Mouse (Mus musculus) kidney, postnatal 14 days (tissue): ENCODE measurements around the gene CN725425.

Source experiments
- DNase-seq: peaks from one replicate; pipeline ENCODE4 v3.0.0; 2022; ENCODE audit warnings: mixed read lengths

CN725425 gene

DNA sequence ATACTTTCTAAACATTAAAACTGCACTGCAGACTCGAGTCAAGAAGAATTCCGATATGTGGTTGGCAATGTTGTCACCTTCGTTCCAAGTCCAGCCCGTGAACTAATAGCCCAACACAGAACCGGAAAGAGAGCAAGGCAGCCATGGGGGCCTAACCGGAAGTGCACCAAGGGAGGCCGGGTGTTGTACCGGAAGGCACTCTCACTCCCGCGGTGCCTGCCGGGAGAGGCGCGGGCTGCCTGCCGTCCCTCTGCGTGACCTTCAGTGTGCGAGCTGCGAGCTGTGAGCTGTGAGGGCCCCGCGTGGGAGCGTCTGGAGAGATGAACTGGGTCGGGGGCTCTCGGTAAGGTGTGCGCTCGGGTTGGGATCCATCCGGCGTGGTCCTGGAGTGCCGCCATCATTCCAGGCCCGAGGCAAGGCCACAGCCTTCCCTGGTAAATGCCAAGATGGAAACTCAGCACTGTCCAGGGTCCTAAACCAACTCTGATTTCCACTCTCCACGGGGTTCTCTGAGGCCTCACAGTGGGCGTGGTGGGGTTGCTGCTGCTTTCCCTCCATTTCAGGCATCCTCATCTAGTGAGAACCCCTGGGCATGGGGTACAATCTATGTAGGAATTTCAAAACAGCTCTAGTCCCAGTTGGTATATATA, at the start of gene CN725425:
CN725425 (plus strand) TSS at position 239 of the 650 bp plus-strand sequence.
- no peak for DNase-seq

DNA sequence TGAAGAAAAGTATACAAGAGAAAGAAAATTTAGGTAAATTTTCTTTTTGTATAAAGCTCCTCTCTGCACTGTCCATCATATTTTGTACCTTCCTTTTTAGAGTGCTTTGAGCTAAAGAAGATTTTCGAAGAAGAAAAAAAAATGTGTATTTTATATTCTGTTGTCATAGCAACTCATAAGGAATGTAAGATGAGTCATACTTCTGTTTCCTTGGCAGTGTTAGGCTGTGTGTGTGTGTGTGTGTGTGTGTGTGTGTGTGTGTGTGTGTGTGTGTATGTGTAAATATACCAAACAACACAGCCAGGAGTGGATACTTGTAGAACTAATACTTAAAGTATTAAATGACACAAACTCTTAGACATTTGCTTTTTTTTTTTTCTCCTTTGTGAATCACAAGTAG, 46.7 kb upstream of the CN725425 start:
- no peak for DNase-seq

GRCm38 (mm10) chr15:91153311-91153710, 46.0 kb upstream of the CN725425 start:
- DNase-seq: no peak

DNA sequence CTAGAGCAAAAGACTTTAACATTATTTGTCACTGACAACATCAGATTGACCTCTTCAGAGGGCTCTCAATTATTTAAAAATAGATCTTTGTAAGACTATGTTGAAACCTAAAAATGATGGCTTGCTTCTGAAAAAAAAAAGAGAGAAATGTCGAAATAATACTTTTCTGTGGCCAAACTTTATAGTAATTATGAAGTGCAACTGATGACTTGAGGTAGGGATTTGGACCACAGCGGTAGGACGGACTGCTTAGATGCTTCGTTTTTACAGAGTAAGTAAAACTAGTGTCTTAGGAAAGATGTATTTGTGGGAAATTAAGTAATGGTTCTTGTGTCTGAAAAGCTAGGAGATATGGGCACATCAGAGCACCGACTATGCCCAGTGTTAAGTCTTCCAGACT, 38.1 kb upstream of the CN725425 start:
- no peak for DNase-seq

DNA sequence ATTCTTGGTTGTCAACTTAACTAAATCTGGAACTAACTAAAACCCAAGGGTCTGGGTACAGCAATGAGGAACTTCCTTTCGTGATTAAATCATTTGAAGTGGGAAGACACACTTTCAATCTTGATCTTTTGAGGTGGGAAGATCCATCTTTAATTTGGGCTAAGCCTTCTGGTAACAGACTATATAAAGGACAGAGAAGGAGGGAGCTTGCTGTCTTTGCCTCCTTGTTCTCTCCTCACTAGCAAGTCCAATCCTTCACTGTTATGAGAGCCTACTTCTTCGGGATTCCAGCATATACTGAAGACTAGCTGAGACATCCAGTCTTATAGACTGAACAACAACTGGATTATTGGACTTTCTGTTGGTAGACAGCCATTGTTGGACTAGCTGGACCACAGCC, 35.8 kb upstream of the CN725425 start:
- no peak for DNase-seq

- peak; percentile 28 for DNase-seq
Observed at GRCm38 (mm10) chr15:91165021-91165420, 34.3 kb upstream of the CN725425 start.

- no peak for DNase-seq
Observed at GRCm38 (mm10) chr15:91167850-91168562, 31.3 kb upstream of the CN725425 start.

- DNase-seq: no peak
Observed at GRCm38 (mm10) chr15:91170602-91171328, 28.5 kb upstream of the CN725425 start.

DNA sequence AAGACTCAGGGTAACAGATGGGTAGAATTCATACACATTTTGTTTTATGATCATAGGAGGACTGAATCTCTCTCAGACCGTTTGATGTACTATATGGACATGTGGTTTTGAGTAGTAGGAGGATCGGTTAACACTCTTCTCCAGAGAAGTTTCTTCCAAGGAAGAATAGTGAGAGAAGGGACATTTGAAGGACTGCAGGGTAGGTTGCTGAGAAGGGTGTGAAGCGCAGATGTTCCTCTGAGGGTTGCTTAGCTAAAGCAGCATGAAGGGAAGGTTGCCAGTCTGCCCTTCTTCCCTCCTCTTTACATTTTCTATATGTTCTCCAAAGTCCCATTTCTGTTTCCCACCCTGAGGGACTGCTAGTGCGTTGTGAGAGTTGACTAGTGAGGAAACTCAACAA, 28.0 kb upstream of the CN725425 start:
- no peak for DNase-seq

DNA sequence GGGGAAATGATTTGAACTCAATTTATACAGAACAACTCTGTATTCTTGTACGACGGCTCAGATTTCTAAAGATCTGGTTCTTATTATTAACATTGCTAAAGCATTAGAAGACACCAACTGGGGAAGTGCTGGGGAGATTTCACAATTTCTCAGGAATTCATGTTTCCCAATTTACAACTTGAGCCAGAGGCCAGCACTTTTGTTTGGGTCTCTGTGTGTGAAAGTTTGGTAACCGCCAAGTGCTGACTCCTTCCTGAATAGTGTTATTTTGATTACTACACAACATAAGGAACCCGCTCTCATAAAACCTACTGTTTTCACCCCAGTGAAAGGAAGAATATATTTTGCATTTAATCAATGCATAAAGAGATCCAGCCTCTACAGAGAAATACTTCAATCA, 27.1 kb upstream of the CN725425 start:
- DNase-seq: no peak

- no peak for DNase-seq
Observed at GRCm38 (mm10) chr15:91178656-91179314, 20.5 kb upstream of the CN725425 start.

DNA sequence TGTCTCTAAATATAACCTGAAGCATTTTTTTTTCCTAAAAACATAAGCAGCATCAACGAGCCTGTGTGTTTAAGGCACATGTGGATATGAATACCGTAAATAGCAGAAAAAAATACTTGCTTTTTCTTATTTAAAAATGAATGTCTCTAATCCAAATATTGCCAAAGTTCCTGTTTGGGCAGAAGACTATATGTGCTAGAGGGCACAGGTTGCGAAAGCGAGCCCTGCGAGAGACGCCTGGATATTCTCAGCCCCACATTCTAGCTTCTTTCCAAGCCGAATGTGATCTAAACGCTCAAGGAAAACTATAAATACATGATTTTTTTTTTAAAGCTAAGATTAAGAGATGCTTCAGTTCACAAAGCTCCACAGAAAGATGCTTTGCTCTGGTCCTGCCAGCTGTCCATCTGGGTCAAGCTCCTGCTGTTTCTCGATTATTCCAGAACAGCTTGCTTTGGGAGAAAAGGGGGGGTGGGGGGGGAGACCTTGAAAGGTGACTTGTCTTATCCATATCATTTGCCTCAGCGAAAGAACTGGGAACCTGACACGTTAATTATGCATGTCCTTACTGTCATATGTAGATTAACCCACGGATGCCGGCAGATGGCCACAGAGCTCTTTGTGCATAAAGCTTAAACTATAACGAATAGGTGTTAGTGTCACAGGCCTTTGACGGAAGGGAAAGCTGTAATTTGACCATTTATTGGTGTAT, 19.2 kb upstream of the CN725425 start:
- no peak for DNase-seq

DNA sequence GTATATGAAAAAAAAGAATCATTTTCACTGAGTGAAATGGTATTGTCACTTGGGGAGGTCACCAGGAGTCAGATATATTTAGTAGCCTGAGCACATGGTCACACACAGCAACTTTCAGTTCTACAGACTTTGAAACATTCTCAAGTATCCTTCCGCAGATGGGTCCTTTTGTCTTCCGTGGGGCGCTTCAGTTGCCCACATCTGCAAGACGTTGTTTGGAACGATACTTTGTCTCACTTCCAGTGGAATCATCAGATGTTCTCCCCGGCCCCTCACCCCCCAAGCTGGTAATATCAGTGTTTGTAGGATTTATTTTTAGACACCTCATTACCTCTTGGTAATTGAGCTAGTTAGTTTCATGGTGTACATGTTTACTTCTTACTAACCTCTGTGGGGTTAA, 12.9 kb upstream of the CN725425 start:
- no peak for DNase-seq

DNA sequence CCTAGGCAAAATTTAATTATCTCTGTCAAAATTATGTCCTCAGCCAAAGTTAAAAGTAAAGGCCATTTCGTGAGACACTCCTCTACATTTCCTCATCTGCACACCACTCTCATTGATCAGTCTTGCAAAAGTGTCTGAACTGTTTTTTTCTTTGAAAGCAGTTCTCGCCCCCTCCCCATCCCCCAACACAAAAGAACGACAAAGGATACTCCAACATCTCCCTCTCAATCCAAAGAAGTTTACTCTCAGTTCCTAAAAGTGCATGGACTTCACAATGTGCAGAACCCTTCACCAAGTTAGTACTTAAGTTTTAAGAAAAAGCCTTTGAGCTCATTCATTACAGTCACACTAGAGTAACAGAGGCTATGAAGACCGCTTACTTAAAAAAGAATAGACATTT, 9.3 kb upstream of the CN725425 start:
- no peak for DNase-seq

DNA sequence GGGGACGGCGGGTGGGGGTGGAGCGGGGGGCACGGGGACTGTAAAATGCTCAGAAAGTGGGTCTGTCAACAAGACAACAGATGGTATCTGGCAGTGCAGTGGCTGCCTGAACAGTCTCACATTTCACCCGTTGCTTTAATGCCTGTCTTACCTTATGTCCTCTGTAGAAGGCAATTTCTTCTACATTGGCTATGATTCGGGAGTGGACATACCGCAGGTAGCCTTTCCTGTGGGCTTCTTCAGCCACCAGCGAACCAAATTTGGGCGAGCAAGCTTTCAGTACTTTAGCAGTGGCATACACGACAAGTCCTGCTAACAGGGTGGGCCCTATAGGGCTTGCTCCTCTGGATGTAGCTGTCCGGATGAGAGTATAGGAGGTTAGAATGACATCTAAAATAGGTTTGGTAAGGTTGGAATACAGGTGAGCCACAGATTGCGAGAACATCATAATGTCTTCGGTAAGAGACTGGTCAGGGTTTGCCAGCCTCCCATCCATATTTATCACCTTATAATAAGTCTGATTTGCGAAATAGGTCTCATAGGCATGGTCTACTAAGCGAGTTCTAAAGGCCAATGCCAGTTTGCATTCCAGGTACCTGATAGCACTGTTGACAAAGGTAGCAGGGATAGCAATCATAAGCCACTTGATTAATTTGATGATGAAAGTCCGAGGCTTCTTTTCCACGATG, 8.6 kb upstream of the CN725425 start:
- DNase-seq: no peak

- DNase-seq: peak; percentile 85
Observed at GRCm38 (mm10) chr15:91191412-91192222, 7.7 kb upstream of the CN725425 start, which contains the start of gene Abcd2. Gene Abcd2, minus strand, starts transcription at chr15:91191799.

DNA sequence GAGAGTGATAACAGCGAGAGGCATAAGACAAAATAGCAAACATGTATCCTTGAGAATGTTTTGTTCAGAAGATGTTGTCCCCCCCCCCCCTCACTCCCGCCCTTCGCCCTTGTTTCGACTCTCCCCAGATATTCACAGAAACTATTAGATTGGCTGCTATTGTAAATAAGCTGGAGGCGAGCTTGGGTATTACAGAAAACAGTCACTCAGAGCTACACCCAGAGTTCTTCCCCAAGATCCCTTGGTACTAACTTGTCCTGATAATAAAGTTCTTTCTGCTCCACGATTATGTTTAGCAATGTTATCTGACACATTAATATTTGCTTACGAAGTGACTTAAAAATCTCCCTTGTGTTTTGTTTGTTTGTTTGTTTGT, 7.1 kb upstream of the CN725425 start:
- no peak for DNase-seq

DNA sequence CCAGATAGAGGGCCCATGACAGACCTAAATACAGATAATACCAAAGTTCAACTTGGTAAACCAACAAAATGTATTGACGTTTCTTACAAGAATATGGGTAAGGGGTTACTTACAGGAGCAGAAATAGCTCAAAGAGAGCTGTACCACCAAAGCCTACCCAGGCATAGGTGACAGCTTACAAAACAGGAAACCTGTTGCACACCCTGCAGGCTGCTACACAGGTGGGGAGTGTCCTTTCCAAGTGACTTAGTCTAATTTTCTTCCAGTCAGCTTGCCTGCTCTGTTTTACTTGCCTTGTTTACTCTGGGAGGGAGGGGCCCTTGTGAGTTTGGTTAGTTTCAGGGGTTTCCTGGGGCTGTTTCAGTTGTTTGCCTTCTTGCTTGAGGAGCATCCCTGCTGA, 1.5 kb downstream of the CN725425 start:
- DNase-seq: no peak

DNA sequence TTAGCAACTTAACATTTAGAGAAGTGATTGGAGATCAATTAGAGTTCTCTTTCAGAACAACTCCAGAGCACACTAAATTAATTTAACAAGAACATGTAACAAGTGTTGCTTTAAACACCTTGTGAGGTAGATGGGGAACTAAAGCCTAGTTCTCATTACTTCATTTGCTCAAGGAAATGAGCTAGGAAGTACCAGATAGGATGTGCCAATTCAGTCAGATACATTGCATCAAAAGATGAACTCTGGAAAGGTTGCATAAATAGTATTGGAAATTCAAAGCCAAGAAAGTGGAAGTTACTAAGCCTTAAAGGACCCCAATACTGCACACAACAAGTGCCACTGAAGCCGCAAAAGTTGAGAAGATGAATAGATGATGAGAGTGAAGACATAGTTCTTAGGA, 3.2 kb downstream of the CN725425 start:
- DNase-seq: no peak

DNA sequence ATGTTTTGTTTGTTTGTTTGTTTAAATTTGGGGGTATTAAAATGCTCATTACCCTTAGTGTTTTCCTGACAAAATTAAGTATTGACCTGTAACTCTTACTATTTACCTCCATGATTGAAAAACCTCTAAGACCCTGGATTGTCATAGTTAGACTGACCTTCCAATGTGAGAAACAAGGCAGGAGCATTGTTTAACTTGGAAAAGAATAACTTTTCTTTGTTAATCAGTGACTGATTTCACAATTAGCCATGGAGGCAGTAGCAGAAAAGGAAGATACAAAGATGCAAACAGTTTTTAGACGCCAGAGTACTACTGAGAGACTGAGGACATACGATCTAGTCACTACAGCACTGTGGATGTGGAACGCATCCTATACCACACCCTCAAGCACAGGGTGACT, 4.2 kb downstream of the CN725425 start:
- no peak for DNase-seq

DNA sequence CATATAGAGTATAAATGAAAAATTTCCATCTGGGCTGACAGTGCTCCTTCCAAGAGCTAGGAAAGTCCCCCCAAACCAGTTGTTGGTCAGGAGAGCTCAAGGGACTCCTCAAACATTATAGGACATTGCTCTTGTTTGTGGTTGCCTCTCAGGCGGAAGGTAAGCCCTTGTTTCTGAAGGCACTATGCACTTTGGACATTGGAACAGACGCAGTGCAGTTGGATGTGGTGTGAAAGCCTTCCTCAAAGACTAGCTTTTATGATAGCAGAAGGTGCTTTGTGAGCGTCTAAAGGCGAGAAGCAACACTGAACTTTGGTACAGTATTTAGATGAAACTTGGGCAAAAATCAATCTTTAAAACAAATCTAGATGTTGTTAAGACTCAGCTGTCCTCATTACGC, 7.2 kb downstream of the CN725425 start:
- DNase-seq: no peak
